Mouse (Mus musculus): ENCODE measurements around the gene Ssr2.

Ssr2 gene

DNA sequence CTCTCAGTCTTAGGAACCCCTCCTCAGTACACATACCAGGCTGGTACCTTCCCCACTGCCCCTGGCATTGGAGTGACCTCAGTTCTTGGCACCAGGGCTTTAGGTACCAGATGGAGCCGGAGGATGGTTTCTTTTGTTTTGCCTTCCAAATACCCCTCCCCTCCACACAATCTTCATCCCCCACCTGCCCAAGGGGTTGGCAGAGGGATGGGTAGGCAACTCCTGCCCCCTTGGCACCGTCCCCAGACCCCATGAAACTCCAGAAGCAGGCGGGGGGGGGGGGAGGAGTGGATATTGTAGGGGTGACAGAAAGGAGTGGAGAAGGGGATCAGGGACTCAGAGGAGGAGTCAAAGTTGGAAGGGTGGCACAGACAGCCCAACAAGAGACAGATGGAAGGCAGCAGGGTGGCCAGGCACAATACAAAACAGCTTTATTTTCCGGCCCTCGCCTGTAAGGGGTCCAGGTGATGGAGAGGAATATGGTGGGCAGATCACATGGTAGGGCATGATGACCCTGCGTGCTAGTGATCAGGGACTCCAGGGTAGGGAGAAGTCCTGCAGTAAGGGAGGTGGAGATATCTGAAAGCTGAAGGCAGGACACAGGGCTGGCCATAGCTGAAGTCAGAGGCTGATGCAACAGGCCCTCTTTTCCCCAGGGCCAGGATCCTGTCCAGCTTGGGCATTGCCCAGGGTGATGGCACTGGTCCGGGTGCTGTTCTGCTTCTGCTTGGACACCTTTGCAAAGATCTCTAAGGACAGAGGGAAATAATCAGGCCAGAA lies 33.9 kb upstream of the Ssr2 start:
- in situ Hi-C loops (cut with MboI, MseI) = no loop called here

DNA sequence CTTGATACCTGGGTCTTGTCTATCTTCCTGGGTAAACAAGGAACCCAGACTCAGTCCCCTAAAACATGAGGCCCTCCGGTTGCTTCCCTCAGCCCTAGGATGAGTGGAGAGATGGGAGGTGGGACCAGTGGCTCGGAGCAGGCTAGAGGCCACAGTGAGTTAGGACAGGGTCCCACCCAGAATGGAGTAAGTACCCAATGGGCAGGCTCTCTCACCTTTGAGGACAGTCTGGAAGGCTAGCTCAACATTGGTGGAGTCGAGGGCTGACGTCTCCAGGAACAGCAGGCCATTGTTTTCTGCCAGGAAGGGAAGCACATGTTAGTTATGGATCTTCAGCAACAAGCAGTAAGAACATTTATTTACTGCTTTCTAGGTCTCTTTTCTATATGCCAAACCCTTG lies 33.2 kb upstream of the Ssr2 start:
- in situ Hi-C loops (cut with MboI, MseI) = no loop called here

DNA sequence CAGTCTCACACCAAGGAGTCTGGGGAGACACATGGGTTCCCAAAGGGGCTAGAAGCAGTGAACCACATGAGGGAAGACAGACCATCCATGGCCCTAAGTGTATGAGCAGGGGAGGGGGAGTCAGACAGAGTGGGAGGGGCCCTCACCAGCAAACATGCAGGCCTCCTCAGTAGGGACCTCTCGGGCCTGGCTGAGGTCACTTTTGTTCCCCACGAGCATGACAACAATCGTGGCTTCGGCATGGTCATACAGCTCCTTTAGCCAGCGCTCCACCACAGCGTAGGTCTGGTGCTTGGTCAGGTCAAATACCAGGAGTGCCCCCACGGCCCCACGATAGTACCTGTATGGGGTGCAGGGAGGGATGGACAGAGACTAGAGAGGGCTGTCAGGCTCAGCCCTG lies 32.5 kb upstream of the Ssr2 start:
- in situ Hi-C loops (cut with MboI, MseI) = no loop called here

DNA sequence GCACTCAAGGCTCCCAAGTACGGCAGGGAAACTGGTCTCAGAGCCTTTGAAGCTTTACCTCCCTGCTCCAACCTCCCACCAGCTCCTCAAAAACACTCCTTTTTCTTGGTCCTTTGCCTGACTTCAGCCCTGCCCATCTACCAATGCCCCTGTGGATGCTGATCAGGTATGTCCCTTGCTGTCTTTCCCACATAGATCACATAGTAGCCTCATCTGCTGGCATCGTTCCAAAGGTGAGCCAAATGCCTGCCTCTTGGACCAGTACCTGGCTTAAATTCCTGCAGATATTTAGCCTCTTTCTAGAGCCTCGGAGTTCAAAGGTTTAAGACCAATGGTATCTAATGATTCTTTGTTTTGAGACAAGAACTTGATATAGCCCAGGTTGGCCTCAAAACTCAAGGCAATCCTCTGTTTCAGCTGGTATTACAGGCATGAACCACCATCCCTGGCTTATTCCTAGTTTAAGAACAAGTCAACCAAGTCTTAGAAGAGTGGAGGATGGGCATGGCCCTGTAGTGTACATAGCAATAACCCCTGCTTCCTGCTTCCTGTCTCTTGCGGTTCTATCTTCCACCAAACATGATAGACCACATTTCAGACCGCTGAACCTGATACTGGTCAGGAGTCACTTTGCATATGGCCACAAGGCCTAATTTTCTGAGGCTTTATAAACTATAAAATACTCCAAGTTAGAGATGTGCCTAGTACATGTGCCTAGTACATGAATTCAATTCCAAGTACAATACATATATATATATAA lies 31.8 kb upstream of the Ssr2 start:
- in situ Hi-C loops (cut with MboI, MseI) = no loop called here

DNA sequence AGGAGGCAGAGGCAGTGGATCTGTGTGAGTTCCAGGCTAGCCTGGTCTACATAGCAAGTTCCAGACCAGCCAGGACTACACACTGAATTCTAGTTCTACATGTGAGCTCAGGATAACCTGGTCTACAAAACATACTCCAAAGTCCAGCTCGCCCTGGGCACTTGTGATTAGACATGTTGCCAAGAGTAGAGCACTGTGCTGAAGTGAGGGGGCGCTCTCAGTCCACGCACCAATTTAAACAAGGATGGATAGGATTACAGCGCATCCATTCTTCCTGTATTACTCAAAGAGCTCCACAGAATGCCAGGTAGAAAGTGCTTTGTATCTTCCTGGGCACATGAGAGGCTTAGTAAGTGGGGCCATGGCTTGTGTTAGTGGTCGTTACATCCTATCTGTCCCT lies 31.2 kb upstream of the Ssr2 start:
- in situ Hi-C loops (cut with MboI, MseI) = no loop called here

DNA sequence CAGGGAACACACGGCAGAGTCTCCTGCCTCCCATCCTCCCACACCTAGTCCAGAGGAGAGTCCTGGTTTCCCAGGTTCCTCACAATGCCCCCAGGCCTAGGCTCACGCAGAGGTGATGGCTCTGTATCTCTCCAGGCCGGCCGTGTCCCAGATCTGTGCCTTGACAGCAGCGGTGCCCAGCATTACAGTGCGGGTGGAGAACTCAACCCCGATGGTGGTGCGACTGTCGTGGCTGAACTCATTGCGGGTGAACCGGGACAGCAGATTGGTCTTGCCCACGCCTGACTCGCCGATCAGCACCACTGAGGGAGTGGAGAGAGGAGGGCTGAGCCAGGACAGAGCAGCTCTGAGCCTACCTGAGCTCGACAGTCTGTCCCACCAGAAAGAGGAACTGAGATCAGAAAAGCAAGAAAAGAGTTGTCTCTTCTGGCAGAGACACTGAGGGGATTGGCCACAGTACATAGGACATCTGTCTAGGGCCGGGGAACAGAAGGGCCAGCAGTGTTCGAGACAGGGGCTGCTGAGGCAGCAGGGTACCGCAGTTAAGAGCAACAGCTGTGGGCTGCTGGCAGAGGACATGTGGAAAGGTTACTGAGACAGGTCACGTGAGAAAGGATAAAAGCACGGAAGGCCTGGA lies 30.6 kb upstream of the Ssr2 start:
- in situ Hi-C loops (cut with MboI, MseI) = no loop called here

DNA sequence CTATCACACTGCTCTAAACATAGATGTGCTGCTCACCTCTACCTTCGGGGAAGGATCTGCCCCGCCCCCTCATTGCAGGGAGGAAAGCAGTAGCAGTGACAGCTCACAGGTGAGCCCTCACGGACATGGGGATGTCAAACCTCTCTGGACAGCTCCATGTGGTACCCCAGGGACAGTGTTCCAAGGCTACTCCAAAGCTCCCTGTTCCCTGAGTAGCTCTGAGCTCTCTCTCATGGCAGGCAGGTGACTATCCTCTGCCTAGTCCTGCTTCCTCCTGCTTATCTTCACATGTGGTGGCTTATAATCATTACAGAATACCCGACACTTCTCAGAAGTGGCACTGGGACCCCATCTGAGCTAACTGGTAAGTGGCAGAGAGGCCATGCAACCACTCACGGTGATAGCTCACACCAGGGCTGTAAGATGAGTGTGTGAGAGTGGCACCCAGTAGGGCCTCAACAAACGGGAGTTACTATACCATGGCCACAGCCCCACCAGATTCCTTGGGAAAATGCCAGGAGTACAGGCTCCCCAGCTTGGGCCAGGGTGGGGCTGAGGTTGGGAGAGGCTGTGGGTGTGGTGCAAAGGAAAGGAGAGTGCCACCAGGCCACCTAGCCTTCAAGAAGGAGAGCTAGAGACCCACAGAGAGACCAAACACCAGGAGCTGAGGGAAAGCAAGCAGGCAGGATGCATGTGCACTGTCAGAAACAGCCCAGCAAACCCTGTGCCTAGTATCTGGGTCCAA lies 28.8 kb upstream of the Ssr2 start:
- in situ Hi-C loops (cut with MboI, MseI) = no loop called here

DNA sequence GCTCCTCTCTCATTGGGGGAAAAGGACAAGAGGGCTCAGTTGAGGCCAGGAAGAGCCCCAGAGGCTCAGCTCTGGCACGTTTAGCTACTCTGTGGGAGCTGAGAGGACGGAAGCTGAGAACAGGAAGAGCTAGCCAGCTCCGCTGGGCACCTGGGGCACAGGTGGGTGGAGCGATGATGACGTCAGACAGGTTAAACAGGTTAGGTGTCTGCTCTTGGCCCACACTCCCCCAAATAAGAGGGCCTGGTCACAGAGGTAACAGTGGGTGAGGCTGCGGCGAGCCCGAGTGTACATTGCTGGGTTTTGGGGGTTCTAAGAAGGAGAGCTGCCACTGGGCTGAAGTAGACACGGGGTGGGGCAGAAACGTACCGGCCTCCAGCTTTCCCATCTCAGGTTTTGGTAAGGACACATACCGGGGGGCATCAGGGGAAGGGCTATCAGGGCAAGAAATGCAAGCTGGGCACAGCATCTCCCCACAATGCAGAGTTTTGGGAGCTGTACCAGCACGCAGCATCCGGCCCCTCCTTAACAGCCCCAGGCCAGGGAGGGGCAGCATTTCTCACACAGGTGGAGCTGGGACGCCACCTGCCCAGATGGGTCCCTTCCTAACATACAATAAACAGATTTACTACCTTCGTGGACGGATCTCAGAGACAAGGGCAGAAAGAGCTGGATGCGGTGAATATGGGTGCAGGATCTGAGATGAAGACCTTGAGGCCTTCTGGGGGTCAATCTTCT lies 27.3 kb upstream of the Ssr2 start, which contains the start of gene Rab25:
Gene Rab25 (minus strand): TSS at position 121 of the 738 bp plus-strand sequence.
- in situ Hi-C loops (cut with MboI, MseI) = no loop called here

DNA sequence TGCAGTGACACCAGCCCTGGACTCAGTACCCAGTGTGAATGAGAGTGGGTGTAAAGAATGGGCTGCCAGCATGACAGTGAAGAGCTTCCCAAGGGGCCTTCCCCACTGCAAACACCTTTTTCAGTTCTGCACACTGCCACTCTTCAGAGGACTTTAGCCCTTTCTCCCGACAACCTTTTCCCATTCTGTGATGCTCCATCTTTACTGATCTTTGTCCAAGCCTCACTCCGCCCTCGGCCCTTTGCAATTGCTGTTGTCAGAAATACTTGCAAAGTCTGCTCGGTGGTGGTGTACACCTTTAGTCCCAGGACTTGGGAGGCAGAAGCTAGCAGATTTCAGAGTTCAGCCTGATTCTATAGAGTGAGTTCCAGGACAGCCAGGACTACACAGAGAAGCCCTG lies 24.1 kb upstream of the Ssr2 start:
- in situ Hi-C loops (cut with MboI, MseI) = no loop called here

DNA sequence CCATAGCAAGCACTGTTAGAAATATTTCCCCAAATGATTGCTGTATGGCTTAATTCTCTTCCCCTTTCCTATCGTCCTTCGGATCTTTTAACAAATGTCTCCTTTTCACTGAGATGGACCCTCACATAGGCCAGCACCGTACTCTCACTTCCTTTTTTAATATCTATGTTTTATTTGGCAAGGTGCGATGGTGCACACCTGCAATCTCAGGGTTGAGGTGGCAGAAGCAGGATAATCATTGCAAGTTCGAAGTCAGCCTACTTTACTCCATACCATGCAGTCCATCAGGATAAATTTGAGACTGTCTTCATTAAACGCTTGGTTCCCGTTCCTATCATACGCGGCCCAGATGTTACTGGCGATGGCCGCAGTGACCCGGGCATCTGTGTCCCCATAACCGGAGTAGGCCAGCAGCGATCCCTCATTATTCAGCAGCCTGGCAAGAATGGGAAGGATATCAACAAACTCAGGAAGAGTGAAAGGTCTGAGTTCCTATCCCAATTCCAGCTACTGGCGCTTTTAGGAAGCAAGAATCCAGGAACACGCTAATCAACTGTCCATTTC lies 23.5 kb upstream of the Ssr2 start:
- in situ Hi-C loops (cut with MboI, MseI) = no loop called here

DNA sequence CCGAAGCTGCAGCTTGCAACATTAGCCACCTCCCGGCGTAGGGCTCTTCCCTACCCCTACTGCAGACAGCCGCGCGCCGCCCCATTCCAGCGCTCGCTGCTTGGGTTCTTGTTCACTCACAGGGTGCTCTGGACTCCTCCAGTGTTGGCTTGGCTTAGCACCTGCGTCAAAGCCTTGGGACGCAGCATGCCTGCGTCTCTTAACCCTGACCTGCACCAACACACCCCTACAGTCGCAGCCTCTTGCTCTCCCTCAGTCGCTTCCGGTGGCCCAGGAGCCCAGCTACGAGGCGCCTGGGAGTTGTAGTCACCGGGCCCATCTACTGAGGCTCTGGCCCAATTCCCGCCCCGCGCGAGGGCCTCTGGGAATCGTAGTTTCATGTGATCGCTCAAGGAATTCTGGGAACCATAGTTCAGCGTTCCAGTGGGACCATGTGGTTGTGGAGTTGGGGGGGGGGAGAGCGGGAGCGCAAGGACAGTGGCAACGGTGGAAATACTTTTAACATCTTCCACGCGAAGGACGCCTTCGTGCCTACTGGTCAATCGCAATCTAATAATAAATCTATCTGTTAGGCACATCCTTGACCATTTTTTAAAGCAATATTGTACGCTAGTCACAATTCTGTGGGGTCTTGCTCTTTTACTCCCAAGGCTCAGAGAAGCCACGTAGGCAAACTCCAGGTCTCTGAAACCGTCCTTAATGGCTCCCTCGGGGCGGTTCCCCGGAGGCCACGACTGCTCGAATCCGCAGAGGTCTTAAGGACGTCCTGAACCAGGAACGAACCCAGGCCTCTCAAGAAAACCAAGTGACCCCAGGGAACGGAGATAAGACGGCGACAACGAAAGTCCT lies 22.8 kb upstream of the Ssr2 start, which contains the start of gene Lamtor2:
Gene Lamtor2 (minus strand): TSS at position 399 of the 849 bp plus-strand sequence.
- in situ Hi-C loops (cut with MboI, MseI) = no loop called here

DNA sequence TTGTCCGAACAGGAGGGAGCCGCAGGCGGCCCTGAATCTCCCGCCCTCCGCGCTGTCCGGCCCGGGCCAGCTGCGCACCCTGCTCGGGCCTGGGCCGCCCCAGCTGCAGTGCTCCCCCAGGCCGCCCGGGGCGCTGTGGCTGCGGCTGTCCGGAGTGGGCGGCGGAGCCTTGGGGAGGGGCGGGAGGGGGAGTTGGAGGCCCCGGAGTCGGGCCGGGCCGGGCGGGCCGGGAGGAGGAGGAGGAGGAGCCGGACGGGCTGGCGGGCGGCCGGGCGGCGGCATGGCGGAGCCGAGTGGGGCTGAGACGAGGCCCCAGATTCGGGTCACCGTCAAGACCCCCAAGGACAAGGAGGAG lies 22.2 kb upstream of the Ssr2 start, which contains the start of gene Ubqln4:
Gene Ubqln4 (plus strand): TSS at position 234 of the 355 bp plus-strand sequence.
- in situ Hi-C loops (cut with MboI, MseI) = no loop called here

DNA sequence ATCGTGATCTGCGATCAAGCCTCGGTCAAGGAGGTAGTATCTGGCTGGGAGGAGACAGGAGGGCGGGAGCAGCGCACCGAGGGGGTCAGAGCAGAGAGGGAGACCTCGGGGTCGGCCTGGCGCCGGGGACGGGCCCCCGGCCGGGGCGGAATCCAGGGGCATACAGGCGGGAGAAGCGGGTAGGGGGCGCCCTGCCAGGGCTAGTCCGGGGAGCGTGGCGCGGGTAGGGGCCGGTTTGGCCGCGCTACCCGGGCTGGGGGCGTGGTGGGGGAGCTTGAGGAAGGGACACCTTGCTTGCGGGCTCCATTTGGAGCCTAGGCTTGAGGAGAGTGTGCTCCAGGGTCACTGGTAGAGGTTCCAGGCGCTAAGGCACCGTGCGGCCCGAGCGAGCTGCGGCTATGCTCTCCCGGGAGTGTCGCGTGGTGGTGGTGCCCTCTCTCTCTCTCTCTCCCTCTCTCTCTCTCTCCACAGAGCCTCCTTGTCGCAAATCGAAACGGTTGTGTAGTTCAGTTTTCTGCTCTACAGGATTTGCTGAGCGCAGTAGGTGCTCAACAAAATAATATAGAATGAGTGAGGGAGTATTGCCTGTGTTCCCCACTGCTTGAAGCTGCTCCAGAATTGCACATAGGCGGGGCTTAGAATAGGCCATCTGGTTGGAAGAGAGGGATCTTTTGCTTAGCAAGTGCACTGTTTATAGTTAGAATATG lies 21.6 kb upstream of the Ssr2 start:
- in situ Hi-C loops (cut with MboI, MseI) = no loop called here

DNA sequence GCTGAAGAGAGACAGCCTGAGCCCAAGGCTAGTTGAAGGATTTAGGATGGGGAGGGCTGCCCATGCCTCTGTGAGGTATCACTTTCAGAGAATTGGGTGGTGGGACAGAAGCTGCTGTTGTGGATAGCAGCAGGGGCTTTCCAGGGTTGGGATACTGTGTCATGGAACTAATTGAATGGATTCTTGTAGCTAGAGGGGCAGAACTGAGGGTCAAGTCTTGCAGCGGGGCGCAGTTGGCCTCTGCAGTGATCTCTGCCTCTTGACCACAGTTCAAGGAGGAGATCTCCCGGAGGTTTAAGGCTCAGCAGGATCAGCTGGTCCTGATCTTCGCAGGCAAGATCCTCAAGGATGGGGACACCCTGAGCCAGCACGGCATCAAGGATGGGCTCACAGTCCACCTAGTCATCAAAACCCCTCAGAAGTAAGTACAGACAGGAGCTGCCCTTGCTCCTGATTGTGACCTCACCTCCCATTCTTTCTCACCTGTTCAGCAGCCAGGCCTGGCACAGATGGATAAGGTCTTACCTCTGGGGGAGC lies 20.5 kb upstream of the Ssr2 start:
- in situ Hi-C loops (cut with MboI, MseI) = no loop called here

DNA sequence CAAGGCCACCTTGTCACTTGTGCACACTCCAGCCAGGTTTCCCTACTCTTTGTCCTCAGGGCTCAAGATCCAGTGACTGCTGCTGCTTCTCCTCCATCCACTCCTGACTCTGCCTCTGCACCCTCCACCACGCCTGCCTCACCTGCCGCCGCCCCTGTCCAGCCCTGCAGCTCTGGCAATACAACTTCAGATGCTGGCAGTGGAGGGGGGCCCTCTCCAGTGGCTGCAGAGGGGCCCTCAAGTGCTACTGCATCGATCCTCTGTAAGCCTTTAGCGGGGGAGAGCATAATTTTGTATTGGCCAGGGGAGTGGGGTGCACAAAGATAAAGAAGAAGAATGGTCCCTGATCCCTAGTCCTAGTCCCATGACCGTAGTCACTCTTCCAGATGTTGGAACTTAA lies 19.9 kb upstream of the Ssr2 start:
- in situ Hi-C loops (cut with MboI, MseI) = no loop called here

DNA sequence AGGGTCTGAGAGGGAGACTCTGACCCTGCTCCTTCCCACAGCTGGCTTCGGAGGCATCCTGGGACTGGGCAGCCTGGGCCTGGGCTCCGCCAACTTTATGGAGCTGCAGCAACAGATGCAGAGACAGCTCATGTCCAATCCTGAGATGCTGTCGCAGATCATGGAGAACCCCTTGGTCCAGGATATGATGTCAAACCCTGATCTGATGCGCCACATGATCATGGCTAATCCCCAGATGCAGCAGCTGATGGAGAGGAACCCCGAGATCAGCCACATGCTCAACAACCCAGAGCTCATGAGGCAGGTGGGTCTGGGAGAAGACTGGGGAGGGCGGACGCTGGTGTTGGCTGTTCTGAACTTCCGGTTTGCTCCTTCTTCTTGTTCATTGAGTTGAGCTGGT lies 19.1 kb upstream of the Ssr2 start:
- in situ Hi-C loops (cut with MboI, MseI) = no loop called here

DNA sequence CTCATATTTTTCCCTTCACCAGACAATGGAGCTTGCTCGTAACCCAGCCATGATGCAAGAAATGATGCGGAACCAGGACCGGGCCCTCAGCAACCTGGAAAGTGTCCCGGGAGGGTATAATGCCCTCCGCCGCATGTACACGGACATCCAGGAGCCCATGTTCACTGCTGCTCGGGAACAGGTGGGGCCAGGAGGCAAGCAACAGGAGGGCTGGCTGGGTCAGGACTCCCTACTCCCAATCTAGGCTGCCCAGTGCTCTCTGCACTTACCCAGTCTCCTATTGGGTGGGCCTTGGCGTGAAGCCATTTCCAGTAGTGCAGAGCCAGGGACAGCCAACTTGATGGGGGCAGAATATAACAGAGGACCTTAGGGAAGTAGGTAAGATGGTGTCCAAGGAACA lies 16.1 kb upstream of the Ssr2 start:
- in situ Hi-C loops (cut with MboI, MseI) = no loop called here

DNA sequence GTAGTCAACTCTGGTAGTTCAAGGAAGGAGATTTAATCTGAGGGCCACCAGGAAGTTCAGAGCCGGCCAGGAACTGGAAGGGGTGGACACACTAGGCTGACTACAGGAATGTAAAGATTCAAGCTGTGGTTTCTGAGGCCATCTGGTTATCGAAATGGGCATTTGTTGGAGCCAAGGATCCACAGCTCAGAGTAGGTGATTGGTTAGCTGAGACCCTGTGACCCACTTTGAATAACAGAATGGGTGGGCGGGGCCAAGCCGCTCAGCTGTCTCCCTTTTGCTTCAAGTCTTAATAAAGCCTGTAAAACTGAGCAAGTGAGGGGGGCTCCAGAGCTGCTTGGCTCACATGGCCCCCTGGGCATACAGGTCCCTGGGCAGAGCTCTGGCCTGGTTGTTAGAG lies 13.7 kb upstream of the Ssr2 start:
- in situ Hi-C loops (cut with MboI, MseI) = no loop called here

DNA sequence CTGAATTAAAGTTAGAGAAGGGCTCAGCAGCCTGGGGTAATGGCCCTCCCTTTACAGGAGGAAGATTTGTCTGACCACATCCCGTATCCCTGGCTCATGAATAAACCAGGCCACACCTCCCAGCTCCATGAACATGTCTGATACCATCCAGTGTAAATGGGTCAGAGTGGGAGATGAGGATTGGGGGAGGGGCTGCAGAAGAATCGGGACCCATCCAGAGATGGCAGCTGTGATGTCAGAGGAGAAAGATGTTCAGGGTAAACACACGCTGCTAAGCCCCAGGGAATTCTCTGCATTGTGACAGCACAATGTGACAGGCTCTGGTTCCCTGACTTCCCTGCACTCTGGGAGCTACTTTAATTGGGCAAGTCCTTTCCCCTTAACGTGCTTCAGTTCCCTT lies 12.2 kb upstream of the Ssr2 start:
- in situ Hi-C loops (cut with MboI, MseI) = no loop called here

All from T-helper 1 cell (primary cell).